Mouse (Mus musculus): Measurements from ENCODE around the gene Dusp14. TPM values are rescaled to one million over a fixed set of nuclear protein-coding genes. Genes with fewer than 3 reads are reported as not detected.

The Dusp14 gene
- polyA plus RNA-seq, 1 experiment from 2014 or later = 6.0 TPM

DNA sequence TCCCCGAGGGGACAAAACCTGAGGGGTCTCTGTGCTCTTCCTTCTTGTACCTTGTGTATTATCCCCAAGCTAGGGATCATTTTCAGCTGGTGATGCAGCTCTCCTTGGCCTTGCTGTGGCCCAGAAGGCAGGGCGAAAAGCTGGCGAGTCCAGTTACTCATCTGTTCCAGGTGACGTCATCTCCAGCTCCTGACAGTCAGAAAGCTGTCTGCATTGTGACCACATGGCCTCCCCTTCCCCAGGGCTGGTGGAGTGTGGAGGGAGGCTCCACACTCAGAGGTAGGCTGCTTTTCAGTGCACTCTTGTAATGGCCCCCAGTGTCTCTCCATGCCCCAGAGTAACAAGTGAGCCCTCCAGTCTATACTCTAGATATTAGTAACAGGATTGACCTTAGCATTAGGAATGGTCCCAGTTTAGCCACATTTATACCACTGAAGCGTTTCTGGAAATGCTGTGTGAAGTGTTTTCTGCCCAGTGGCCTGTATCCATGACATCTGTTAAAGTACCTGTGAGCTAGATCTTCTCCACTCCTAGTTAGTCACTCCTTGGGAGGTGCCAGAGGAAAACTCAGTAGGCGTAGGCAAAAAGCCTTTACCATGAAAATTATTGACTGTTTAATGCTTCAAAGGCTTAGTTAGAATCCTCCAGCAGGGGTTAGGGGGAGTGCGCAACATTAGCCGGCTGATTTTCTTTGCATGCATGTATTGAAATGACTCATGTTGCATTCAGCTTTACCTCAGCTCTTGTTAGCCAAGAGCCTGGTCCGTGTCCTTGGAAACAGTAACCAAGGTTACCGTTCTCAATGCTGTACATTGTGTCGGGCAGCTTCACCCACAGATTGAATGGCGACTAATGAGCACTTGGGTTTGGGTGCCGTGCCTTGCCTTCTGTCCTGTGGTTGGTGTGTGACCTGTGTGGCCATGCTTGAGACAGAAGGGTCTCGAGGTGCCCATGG lies 26.0 kb downstream of the Dusp14 start:
- no peaks in the 10 kb centered on the region for H3K9me3 ChIP-seq (replicated peaks)
- H3K27me3 ChIP-seq (replicated peaks) = no peaks in the 10 kb centered on the region
- no peak overlapping the region for H3K9ac ChIP-seq (replicated peaks)
- peak overlapping the region; percentile 69 for H3K27ac ChIP-seq (replicated peaks)
- H3K4me2 ChIP-seq = no peak overlapping the region
- no peak overlapping the region for H3K4me3 ChIP-seq (replicated peaks)
- 19% methylated on average over 14 of the region's 14 CpGs for WGBS
- peaks cover 29% of the 10 kb centered on the region for H3K36me3 ChIP-seq
- peak; percentile 89 for ATAC-seq (ENCODE audit: low FRiP score)
- peaks cover 32% of the 10 kb centered on the region for H3K4me1 ChIP-seq

- no peak overlapping the region for H3K4me3 ChIP-seq (replicated peaks)
- H3K4me2 ChIP-seq = no peak overlapping the region
- no peaks in the 10 kb centered on the region for H3K9me3 ChIP-seq (replicated peaks)
- no peak overlapping the region for H3K9ac ChIP-seq (replicated peaks)
- no peak for ATAC-seq (ENCODE audit: low FRiP score)
- H3K27me3 ChIP-seq (replicated peaks) = no peaks in the 10 kb centered on the region
- peaks cover 21% of the 10 kb centered on the region for H3K4me1 ChIP-seq
- peaks cover 40% of the 10 kb centered on the region for H3K36me3 ChIP-seq
- no peak overlapping the region for H3K27ac ChIP-seq (replicated peaks)
- WGBS = 85% methylated on average over 6 of the region's 6 CpGs
Observed at GRCm38 (mm10) chr11:84040621-84041020, 28.4 kb downstream of the Dusp14 start.

DNA sequence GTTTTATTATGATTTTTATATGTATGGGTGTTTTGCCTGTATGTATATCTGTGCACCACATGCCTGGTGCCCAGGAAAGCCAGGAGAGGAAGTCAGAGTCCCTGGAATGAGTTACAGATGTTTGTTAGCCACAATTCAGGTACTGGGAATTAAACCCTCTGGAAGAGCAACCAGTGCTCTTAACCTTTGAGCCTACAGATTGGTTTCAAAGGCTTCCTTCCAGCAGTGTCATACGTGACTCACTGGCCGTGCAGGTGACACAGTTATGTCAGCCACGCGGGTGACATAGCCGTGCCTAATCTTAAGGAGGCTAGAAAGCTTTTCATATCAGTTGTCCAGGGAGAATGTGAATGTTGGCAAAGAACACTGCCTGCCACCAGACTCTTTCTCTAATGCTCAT lies 35.4 kb downstream of the Dusp14 start:
- no peak overlapping the region for H3K9ac ChIP-seq (replicated peaks)
- WGBS = 93% methylated on average over 5 of the region's 5 CpGs
- H3K36me3 ChIP-seq = peaks cover 70% of the 10 kb centered on the region
- H3K4me2 ChIP-seq = no peak overlapping the region
- no peak overlapping the region for H3K4me3 ChIP-seq (replicated peaks)
- no peaks in the 10 kb centered on the region for H3K27me3 ChIP-seq (replicated peaks)
- H3K27ac ChIP-seq (replicated peaks) = no peak overlapping the region
- no peaks in the 10 kb centered on the region for H3K9me3 ChIP-seq (replicated peaks)
- no peaks in the 10 kb centered on the region for H3K4me1 ChIP-seq
- ATAC-seq (ENCODE audit: low FRiP score) = no peak

- no peak overlapping the region for H3K27ac ChIP-seq (replicated peaks)
- H3K9ac ChIP-seq (replicated peaks) = no peak overlapping the region
- H3K4me1 ChIP-seq = no peaks in the 10 kb centered on the region
- no peak overlapping the region for H3K4me2 ChIP-seq
- peaks cover 77% of the 10 kb centered on the region for H3K36me3 ChIP-seq
- H3K4me3 ChIP-seq (replicated peaks) = no peak overlapping the region
- H3K27me3 ChIP-seq (replicated peaks) = no peaks in the 10 kb centered on the region
- ATAC-seq (ENCODE audit: low FRiP score) = no peak
- H3K9me3 ChIP-seq (replicated peaks) = no peaks in the 10 kb centered on the region
- whole genome bisulfite sequencing = 91% methylated on average over 5 of the region's 5 CpGs
Observed at GRCm38 (mm10) chr11:84032559-84032958, 36.5 kb downstream of the Dusp14 start.

DNA sequence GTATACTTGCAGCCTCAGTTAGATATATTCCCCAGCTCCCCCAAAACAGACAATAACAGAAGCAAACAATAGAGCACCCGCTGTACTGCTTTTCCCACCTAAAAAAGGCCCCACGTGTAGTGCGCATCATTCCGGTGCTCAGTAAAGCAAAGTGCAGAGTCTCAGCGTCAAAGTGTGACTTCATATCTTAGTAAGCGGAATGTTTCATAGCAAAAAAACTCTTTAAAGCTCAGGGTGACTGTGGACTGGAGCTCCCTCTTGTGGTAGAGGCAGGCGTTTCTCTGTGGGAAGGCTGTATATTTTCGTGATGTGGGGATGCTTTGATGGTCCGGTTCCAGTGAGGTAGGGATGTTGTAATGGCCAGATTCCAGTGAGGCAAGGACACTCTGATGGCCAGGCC lies 37.1 kb downstream of the Dusp14 start:
- no peaks in the 10 kb centered on the region for H3K9me3 ChIP-seq (replicated peaks)
- H3K27me3 ChIP-seq (replicated peaks) = no peaks in the 10 kb centered on the region
- WGBS = 60% methylated on average over 9 of the region's 9 CpGs
- H3K36me3 ChIP-seq = peaks cover 82% of the 10 kb centered on the region
- H3K4me3 ChIP-seq (replicated peaks) = no peak overlapping the region
- H3K27ac ChIP-seq (replicated peaks) = no peak overlapping the region
- no peak overlapping the region for H3K4me2 ChIP-seq
- no peaks in the 10 kb centered on the region for H3K4me1 ChIP-seq
- no peak overlapping the region for H3K9ac ChIP-seq (replicated peaks)
- ATAC-seq (ENCODE audit: low FRiP score) = no peak

DNA sequence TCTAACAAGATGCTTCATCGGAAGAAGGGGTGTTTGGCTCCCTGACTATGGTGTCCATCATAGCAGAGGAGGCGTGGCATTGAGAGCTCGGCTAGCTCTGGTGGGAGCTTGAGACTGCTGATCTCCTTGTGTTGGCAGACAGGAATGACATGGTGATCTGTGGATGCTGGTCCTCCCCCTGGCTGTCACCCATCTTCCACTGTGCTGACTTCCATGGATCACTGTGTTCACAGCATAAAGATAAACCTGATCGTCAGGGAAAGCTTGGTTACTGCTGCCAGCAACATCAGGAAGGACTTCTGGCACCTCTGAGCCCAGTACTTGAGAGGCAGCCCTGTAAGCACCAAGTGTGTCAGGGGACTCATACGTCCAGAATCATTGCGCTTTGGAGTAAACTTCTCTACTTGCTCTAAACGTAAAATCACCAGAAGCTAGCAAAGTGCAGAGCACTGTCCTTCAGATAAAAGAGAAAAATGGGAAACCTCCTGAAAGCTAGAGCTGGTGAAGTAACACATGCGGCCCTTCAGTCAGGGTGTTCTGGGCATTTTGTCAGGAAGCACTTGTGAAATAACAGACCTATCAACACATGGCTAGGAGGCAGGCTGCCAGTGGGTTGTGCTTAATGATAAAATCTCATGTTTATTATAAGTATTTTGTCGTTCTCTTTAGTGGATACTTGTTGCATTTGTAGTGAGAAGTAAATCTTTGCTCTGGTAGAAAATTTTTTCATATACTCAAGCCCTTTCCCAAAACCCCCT lies 40.6 kb downstream of the Dusp14 start:
- Histone ChIP-seq H3K4me1 (no peaks in the 10 kb centered on the region), H3K36me3 (peaks cover 92% of the 10 kb centered on the region), H3K4me2 (no peak overlapping the region), H3K27ac (replicated peaks) (no peak overlapping the region), H3K27me3 (replicated peaks) (no peaks in the 10 kb centered on the region), H3K9ac (replicated peaks) (no peak overlapping the region), H3K9me3 (replicated peaks) (no peaks in the 10 kb centered on the region), H3K4me3 (replicated peaks) (no peak overlapping the region)
- 83% methylated on average over 9 of the region's 9 CpGs for WGBS
- no peak for ATAC-seq (ENCODE audit: low FRiP score)

DNA sequence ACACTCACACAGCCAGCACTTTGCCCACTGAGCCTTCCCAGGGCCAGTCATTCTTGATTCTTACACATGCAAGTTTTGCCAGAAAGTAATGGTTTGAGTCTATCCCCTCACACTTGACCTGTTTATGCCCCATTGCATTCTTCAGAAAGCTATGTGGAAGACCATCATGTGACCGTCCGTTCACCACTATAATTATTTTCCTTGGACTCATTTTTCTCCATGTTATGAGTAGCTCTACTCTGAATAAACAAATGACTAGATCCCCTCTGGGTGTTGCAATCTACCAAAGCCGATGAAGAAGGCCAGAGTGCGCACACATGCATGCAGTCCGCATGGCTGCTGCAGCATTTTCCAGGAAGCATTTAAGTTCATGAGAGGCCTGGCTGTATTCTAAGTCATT lies 41.8 kb downstream of the Dusp14 start:
- no peaks in the 10 kb centered on the region for H3K4me1 ChIP-seq
- H3K4me3 ChIP-seq (replicated peaks) = no peak overlapping the region
- no peak for ATAC-seq (ENCODE audit: low FRiP score)
- no peak overlapping the region for H3K4me2 ChIP-seq
- no peaks in the 10 kb centered on the region for H3K27me3 ChIP-seq (replicated peaks)
- no peak overlapping the region for H3K9ac ChIP-seq (replicated peaks)
- peaks cover 91% of the 10 kb centered on the region for H3K36me3 ChIP-seq
- WGBS = 95% methylated on average over 5 of the region's 5 CpGs
- H3K27ac ChIP-seq (replicated peaks) = no peak overlapping the region
- H3K9me3 ChIP-seq (replicated peaks) = no peaks in the 10 kb centered on the region

GRCm38 (mm10) chr11:84016810-84017508 lies 52.1 kb downstream of the Dusp14 start:
- Histone ChIP-seq H3K9me3 (replicated peaks) (no peaks in the 10 kb centered on the region), H3K36me3 (peaks cover 35% of the 10 kb centered on the region), H3K4me2 (no peak overlapping the region), H3K4me3 (replicated peaks) (no peak overlapping the region), H3K4me1 (peaks cover 14% of the 10 kb centered on the region; the same call in 1 of the 2 replicates), H3K27me3 (replicated peaks) (no peaks in the 10 kb centered on the region), H3K27ac (replicated peaks) (no peak overlapping the region), H3K9ac (replicated peaks) (no peak overlapping the region)
- no peak for ATAC-seq (ENCODE audit: low FRiP score)
- WGBS = 82% methylated on average over 7 of the region's 7 CpGs

DNA sequence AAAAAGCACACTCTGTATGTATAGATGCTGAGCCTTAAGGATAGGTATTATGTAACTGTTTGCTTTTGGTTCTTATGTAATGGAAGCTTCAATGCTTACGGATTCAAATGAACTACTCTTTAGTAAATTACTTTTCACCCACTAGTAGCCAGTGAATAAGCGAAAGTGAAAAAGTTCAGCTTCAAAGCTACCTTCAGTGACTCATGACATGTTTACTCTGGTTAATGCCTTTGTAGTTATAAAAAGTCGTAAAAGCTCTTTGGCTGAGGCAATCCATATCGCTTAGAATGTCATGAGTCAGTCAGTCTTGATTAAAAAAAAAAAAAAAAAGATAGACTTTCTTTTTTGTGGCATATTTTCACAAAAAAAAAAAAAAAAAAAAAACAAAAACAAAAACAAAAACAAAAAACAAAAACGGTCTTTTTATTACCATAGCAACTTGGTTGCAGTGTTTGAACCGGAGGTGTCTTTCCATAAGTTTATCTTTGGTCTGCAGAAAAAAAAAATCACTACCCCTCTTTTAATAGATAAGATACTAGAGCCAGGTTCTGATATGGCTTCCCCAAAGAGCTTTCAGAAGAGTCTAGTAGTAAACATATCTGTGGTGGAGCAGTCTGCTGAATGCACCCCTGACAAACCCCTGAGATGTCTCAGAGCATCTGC lies 52.8 kb downstream of the Dusp14 start:
- Histone ChIP-seq H3K4me2 (no peak overlapping the region), H3K36me3 (peaks cover 28% of the 10 kb centered on the region), H3K9me3 (replicated peaks) (no peaks in the 10 kb centered on the region), H3K9ac (replicated peaks) (no peak overlapping the region), H3K4me1 (peaks cover 19% of the 10 kb centered on the region), H3K27ac (replicated peaks) (no peak overlapping the region), H3K27me3 (replicated peaks) (no peaks in the 10 kb centered on the region), H3K4me3 (replicated peaks) (no peak overlapping the region)
- ATAC-seq (ENCODE audit: low FRiP score) = no peak
- WGBS = 72% methylated on average over 6 of the region's 6 CpGs

GRCm38 (mm10) chr11:84013105-84013504 lies 56.0 kb downstream of the Dusp14 start:
- ATAC-seq (ENCODE audit: low FRiP score) = no peak
- no peak overlapping the region for H3K9ac ChIP-seq (replicated peaks)

GRCm38 (mm10) chr11:84011576-84011975 lies 57.5 kb downstream of the Dusp14 start:
- H3K4me3 ChIP-seq (replicated peaks) = no peak overlapping the region
- no peak overlapping the region for H3K4me2 ChIP-seq
- no peaks in the 10 kb centered on the region for H3K27me3 ChIP-seq (replicated peaks)
- no peak for ATAC-seq (ENCODE audit: low FRiP score)
- no peaks in the 10 kb centered on the region for H3K9me3 ChIP-seq (replicated peaks)
- no peak overlapping the region for H3K27ac ChIP-seq (replicated peaks)
- peaks cover 27% of the 10 kb centered on the region for H3K4me1 ChIP-seq
- peaks cover 23% of the 10 kb centered on the region for H3K36me3 ChIP-seq
- no peak overlapping the region for H3K9ac ChIP-seq (replicated peaks)
- WGBS = 31% methylated on average over 2 of the region's 2 CpGs

More at GRCm38 (mm10) chr11:84013105-84013504, 56.0 kb downstream of the Dusp14 start:
- Histone ChIP-seq H3K27ac (replicated peaks) (0 out of 2 replicates have a peak overlapping the region, but pooled peaks have one; percentile 18), H3K4me3 (replicated peaks) (no peak overlapping the region), H3K27me3 (replicated peaks) (no peaks in the 10 kb centered on the region), H3K36me3 (peaks cover 22% of the 10 kb centered on the region), H3K9me3 (replicated peaks) (no peaks in the 10 kb centered on the region), H3K4me1 (peaks cover 27% of the 10 kb centered on the region), H3K4me2 (no peak overlapping the region)
- WGBS = 15% methylated on average over 7 of the region's 7 CpGs
